Mouse (Mus musculus) liver, postnatal 0 days (tissue): Measurements from ENCODE around the gene Zfp366.

ENCODE experiments used
- CTCF ChIP-seq: sonication (generic); IDR thresholded peaks from 2 replicates; pipeline ENCODE4 v1.5.1; 2016; ENCODE audit warnings: antibody characterized with exemption, low read depth
- EP300 ChIP-seq: IDR thresholded peaks from 2 replicates; pipeline ENCODE4 v1.6.1; 2016; ENCODE audit warnings: antibody characterized with exemption, low read depth, mild to moderate bottlenecking

DNA sequence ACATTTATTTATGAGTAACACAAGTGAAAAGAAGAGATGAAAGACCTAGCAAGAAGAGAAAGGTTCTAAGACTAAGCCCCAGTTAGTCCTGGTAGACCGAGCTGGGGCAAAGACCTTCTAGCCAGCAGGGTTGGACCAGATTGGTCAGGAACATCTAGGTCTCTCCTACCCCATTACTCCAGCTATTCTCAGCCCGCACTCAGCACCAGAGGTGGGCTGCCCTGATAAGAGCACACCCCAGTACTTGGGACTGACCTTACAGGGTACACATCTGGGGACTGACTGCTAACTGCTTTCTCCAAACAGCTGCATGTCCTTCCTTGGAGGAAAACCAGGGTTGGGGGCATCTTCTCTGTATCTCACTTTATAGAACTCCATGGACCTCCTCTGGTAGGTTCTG is 66.2 kb downstream of the Zfp366 start:
- TF ChIP-seq CTCF (no peak), EP300 (no peak)
